Comparison of ENCODE assay signal across 17 mouse cellular contexts in genomic region chr6:113160106-113160505, GRCm38 (mm10).
"Had no signal": no experiment of that assay in that cellular context is flagged by ENCODE, and none has a peak within 500 bp of the region (broad histone marks: within the 10 kb centered on the region; RNA-seq: fewer than 3 reads in every experiment).

No protein-coding gene starts in this region.

- H3K27me3 ChIP-seq: neural tube, embryonic 12.5 days; neural tube, embryonic 13.5 days; neural tube, embryonic 15.5 days; stomach, embryonic 15.5 days had no signal

- H3K4me3 ChIP-seq: neural tube, embryonic 12.5 days; neural tube, embryonic 13.5 days; neural tube, embryonic 15.5 days; stomach, embryonic 15.5 days had no signal

- H3K4me1 ChIP-seq: neural tube, embryonic 12.5 days; neural tube, embryonic 13.5 days; neural tube, embryonic 15.5 days; stomach, embryonic 15.5 days had no signal

- H3K27ac ChIP-seq: neural tube, embryonic 12.5 days; neural tube, embryonic 13.5 days; neural tube, embryonic 15.5 days; stomach, embryonic 15.5 days; stomach, postnatal 0 days had no signal

- H3K9me3 ChIP-seq: neural tube, embryonic 12.5 days; neural tube, embryonic 13.5 days; neural tube, embryonic 15.5 days; stomach, embryonic 15.5 days had no signal

- DNase-seq: retina, postnatal 1 day; right cerebral cortex, adult 18-20 months; right cerebral cortex, postnatal 14 days; right cerebral cortex, postnatal 25 days; right cerebral cortex, postnatal 4 days; spleen, adult 18-20 months; thymus, adult 18-20 months; thymus, adult 2 months; thymus, postnatal 14 days; thymus, postnatal 25 days; thymus, postnatal 36 days; thymus, postnatal 4 days had no signal
